Mouse (Mus musculus): ENCODE results near the gene Ttll8. TPM values are rescaled to one million over a fixed set of nuclear protein-coding genes. Genes with fewer than 3 reads are reported as not detected.
A peak's percentile ranks its signal among the peaks of the same experiment; 100 is the strongest.

Gene Ttll8
- total RNA-seq, 2 experiments from 2014 or later = not detected

GRCm38 (mm10) chr15:88921992-88922310 lies 32.3 kb downstream of the Ttll8 start:
- no peak for ATAC-seq (ENCODE audit: poor library complexity, severe bottlenecking)

- ATAC-seq (ENCODE audit: poor library complexity, severe bottlenecking) = peak; percentile 77
Measured at GRCm38 (mm10) chr15:88921131-88921991, 32.9 kb downstream of the Ttll8 start.

- no peak for ATAC-seq (ENCODE audit: poor library complexity, severe bottlenecking)
Measured at GRCm38 (mm10) chr15:88920065-88920464, 34.2 kb downstream of the Ttll8 start.

GRCm38 (mm10) chr15:88919328-88919727 lies 34.9 kb downstream of the Ttll8 start:
- no peak for ATAC-seq (ENCODE audit: poor library complexity, severe bottlenecking)

- no peak for ATAC-seq (ENCODE audit: poor library complexity, severe bottlenecking)
Measured at GRCm38 (mm10) chr15:88917126-88917525, 37.1 kb downstream of the Ttll8 start.

- ATAC-seq (ENCODE audit: poor library complexity, severe bottlenecking) = no peak
Measured at GRCm38 (mm10) chr15:88916366-88916765, 37.9 kb downstream of the Ttll8 start.

- no peak for ATAC-seq (ENCODE audit: poor library complexity, severe bottlenecking)
Measured at GRCm38 (mm10) chr15:88915046-88915445, 39.2 kb downstream of the Ttll8 start.

GRCm38 (mm10) chr15:88906347-88906746 lies 47.9 kb downstream of the Ttll8 start:
- no peak for ATAC-seq (ENCODE audit: poor library complexity, severe bottlenecking)

GRCm38 (mm10) chr15:88904056-88904811 lies 50.0 kb downstream of the Ttll8 start:
- no peak for ATAC-seq (ENCODE audit: poor library complexity, severe bottlenecking)

GRCm38 (mm10) chr15:88903086-88903485 lies 51.1 kb downstream of the Ttll8 start:
- no peak for ATAC-seq (ENCODE audit: poor library complexity, severe bottlenecking)

GRCm38 (mm10) chr15:88902200-88902875 lies 51.9 kb downstream of the Ttll8 start:
- peak; percentile 80 for ATAC-seq (ENCODE audit: poor library complexity, severe bottlenecking)

GRCm38 (mm10) chr15:88896341-88896980 lies 57.8 kb downstream of the Ttll8 start:
- no peak for ATAC-seq (ENCODE audit: poor library complexity, severe bottlenecking)

- ATAC-seq (ENCODE audit: poor library complexity, severe bottlenecking) = no peak
Measured at GRCm38 (mm10) chr15:88895891-88896290, 58.3 kb downstream of the Ttll8 start.

- ATAC-seq (ENCODE audit: poor library complexity, severe bottlenecking) = no peak
Measured at GRCm38 (mm10) chr15:88895119-88895518, 59.1 kb downstream of the Ttll8 start.

- ATAC-seq (ENCODE audit: poor library complexity, severe bottlenecking) = no peak
Measured at GRCm38 (mm10) chr15:88892876-88893275, 61.3 kb downstream of the Ttll8 start.

- ATAC-seq (ENCODE audit: poor library complexity, severe bottlenecking) = no peak
Measured at GRCm38 (mm10) chr15:88892252-88892651, 62.0 kb downstream of the Ttll8 start.

GRCm38 (mm10) chr15:88891676-88892040 lies 62.6 kb downstream of the Ttll8 start:
- no peak for ATAC-seq (ENCODE audit: poor library complexity, severe bottlenecking)

- ATAC-seq (ENCODE audit: poor library complexity, severe bottlenecking) = peak; percentile 95
Measured at GRCm38 (mm10) chr15:88890751-88891675, 63.2 kb downstream of the Ttll8 start.

- ATAC-seq (ENCODE audit: poor library complexity, severe bottlenecking) = no peak
Measured at GRCm38 (mm10) chr15:88889994-88890393, 64.2 kb downstream of the Ttll8 start.

- no peak for ATAC-seq (ENCODE audit: poor library complexity, severe bottlenecking)
Measured at GRCm38 (mm10) chr15:88889032-88889431, 65.2 kb downstream of the Ttll8 start.

Measured in megakaryocyte, adult 5-6 weeks (primary cell).